Mouse (Mus musculus) adrenal gland, adult 18-20 months (tissue): ENCODE data around the gene St6gal2. TPM values are rescaled to one million over a fixed set of nuclear protein-coding genes. Genes with fewer than 3 reads are reported as not detected.

ENCODE experiments used
- DNase-seq, 2 experiments: peaks; one replicate each; pipeline ENCODE4 v3.0.0; 2021 to 2022; ENCODE audit warnings: low spot score in 2 of 2
- long read RNA-seq, 2 experiments: library from polyadenylated mRNA; stranded (forward); transcript quantifications; one replicate each; pipeline ENCODE4 v2.0.0; 2021
- total RNA-seq, 2 experiments: library from RNA; stranded (reverse); gene quantifications; 1 replicate in 1 of 2; 2 replicates in 1 of 2; pipeline ENCODE4 v1.2.3; 2021

Gene St6gal2
- not detected for total RNA-seq
- long read RNA-seq, experiment 1 = 0 reads
- long read RNA-seq, experiment 2, partial matches to known transcripts = 0 of 1 reads
- long read RNA-seq, experiment 2, other reads (novel, unspliced or antisense) = 1 of 1 reads

GRCm38 (mm10) chr17:55445250-55446184 lies at the start of gene St6gal2:
TSS of gene St6gal2 (plus strand) at chr17:55445382.
- DNase-seq = peak in 1 of 2 experiments; percentile 2

GRCm38 (mm10) chr17:55406043-55406442 lies 39.1 kb upstream of the St6gal2 start:
- DNase-seq = no peak

GRCm38 (mm10) chr17:55416519-55416918 lies 28.7 kb upstream of the St6gal2 start:
- DNase-seq = no peak

GRCm38 (mm10) chr17:55446185-55446527 lies 974 bp downstream of the St6gal2 start:
- no peak for DNase-seq

- DNase-seq = no peak
These were observed 1.5 kb downstream of the St6gal2 start for GRCm38 (mm10) chr17:55446698-55447097.

- DNase-seq = no peak
These were observed 5.8 kb downstream of the St6gal2 start for GRCm38 (mm10) chr17:55450943-55451342.

GRCm38 (mm10) chr17:55454487-55454886 lies 9.3 kb downstream of the St6gal2 start:
- no peak for DNase-seq

- no peak for DNase-seq
These were observed 15.0 kb downstream of the St6gal2 start for GRCm38 (mm10) chr17:55460187-55460586.

- no peak for DNase-seq
These were observed 22.4 kb downstream of the St6gal2 start for GRCm38 (mm10) chr17:55467579-55467978.

- DNase-seq = no peak
These were observed 23.8 kb downstream of the St6gal2 start for GRCm38 (mm10) chr17:55468963-55469362.

- DNase-seq = no peak
These were observed 30.8 kb downstream of the St6gal2 start for GRCm38 (mm10) chr17:55475974-55476373.

GRCm38 (mm10) chr17:55477361-55477760 lies 32.2 kb downstream of the St6gal2 start:
- DNase-seq = no peak

GRCm38 (mm10) chr17:55479367-55479766 lies 34.2 kb downstream of the St6gal2 start:
- DNase-seq = no peak

- DNase-seq = no peak
These were observed 39.1 kb downstream of the St6gal2 start for GRCm38 (mm10) chr17:55484108-55484870.

GRCm38 (mm10) chr17:55531872-55532271 lies 86.7 kb downstream of the St6gal2 start:
- DNase-seq = no peak

- DNase-seq = no peak
These were observed 103.3 kb downstream of the St6gal2 start for GRCm38 (mm10) chr17:55548476-55548875.

- no peak for DNase-seq
These were observed 116.6 kb downstream of the St6gal2 start for GRCm38 (mm10) chr17:55561774-55562173.

Other genes with a start within 250 kb of the St6gal2 start
- not detected for gene Vmn2r118, start 179.8 kb downstream of the St6gal2 start, total RNA-seq